ENCODE assay signal across 16 mouse cellular contexts in the genomic region with DNA sequence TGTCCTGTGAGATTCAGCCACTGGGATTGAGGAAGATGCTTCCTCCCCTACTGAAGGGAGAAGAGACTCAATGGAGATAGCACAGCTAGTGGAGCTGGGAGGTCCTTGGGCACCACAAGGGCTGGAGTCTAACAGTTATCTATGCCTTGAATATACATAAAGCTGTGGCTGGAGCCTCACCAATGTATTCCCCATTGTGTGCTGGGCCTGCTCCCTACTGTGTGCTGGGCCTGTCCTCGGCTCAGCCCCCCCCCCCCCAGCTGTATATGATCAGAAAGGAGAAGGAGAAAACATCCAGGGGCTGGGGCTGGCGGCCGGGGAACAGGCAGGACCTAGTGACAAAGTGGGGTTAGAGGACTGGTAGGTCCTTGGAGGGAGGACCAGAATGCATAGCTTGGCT. TPM values are rescaled to one million over a fixed set of nuclear protein-coding genes. Genes with fewer than 3 reads are reported as not detected.
DNase-seq lines count a peak whose midpoint lies in the region; ATAC-seq lines count a peak whose summit lies in the region.
"Had no signal": no experiment of that assay in that cellular context is flagged by ENCODE, and none has a peak within 500 bp of the region (broad histone marks: within the 10 kb centered on the region; RNA-seq: fewer than 3 reads in every experiment).

No protein-coding gene starts in this region.

- H3K27ac ChIP-seq in forebrain, embryonic 13.5 days: peak overlapping the region; percentile 54
- H3K27ac ChIP-seq in forebrain, embryonic 11.5 days (ENCODE audit: low read depth, low read length): no peak overlapping the region
- no peak overlapping the region for H3K27ac ChIP-seq in liver, embryonic 11.5 days (ENCODE audit: low read depth, low read length)
- H3K27ac ChIP-seq in hindbrain, embryonic 13.5 days: peak overlapping the region; percentile 98
- H3K27ac ChIP-seq in midbrain, embryonic 15.5 days: peak overlapping the region; percentile 39; the same call in 1 of the 2 replicates
- H3K27ac ChIP-seq: macrophage had no signal

- WGBS in forebrain, embryonic 13.5 days: 72% methylated on average over 3 of the region's 3 CpGs
- 61% methylated on average over 3 of the region's 3 CpGs for WGBS in forebrain, embryonic 11.5 days
- WGBS in liver, embryonic 11.5 days: 60% methylated on average over 3 of the region's 3 CpGs
- 44% methylated on average over 3 of the region's 3 CpGs for WGBS in hindbrain, embryonic 13.5 days
- 56% methylated on average over 3 of the region's 3 CpGs for WGBS in midbrain, embryonic 15.5 days

- no peak overlapping the region for H3K4me3 ChIP-seq in forebrain, embryonic 13.5 days
- no peak overlapping the region for H3K4me3 ChIP-seq in forebrain, embryonic 11.5 days (ENCODE audit: low read depth, low read length)
- no peak overlapping the region for H3K4me3 ChIP-seq in liver, embryonic 11.5 days (ENCODE audit: low read depth, low read length)
- no peak overlapping the region for H3K4me3 ChIP-seq in hindbrain, embryonic 13.5 days
- no peak overlapping the region for H3K4me3 ChIP-seq in midbrain, embryonic 15.5 days

- peaks cover 10% of the 10 kb centered on the region; the same call in 1 of the 2 replicates for H3K27me3 ChIP-seq in forebrain, embryonic 13.5 days
- H3K27me3 ChIP-seq in forebrain, embryonic 11.5 days (ENCODE audit: control insufficient read depth, insufficient read depth, low read length): no peaks in the 10 kb centered on the region
- peaks cover 28% of the 10 kb centered on the region for H3K27me3 ChIP-seq in liver, embryonic 11.5 days (replicated peaks; ENCODE audit: control insufficient read depth, insufficient read depth, low read length)
- H3K27me3 ChIP-seq in hindbrain, embryonic 13.5 days: 0 out of 2 replicates have a peak, but pooled peaks cover 5% of the 10 kb centered on the region
- no peaks in the 10 kb centered on the region for H3K27me3 ChIP-seq in midbrain, embryonic 15.5 days (replicated peaks)

- peaks cover 66% of the 10 kb centered on the region for H3K4me1 ChIP-seq in forebrain, embryonic 13.5 days
- peaks cover 16% of the 10 kb centered on the region for H3K4me1 ChIP-seq in forebrain, embryonic 11.5 days (replicated peaks; ENCODE audit: control insufficient read depth, insufficient read depth, low read length)
- peaks cover 32% of the 10 kb centered on the region for H3K4me1 ChIP-seq in liver, embryonic 11.5 days (replicated peaks; ENCODE audit: control insufficient read depth, insufficient read depth, low read length)
- H3K4me1 ChIP-seq in hindbrain, embryonic 13.5 days (replicated peaks): peaks cover 67% of the 10 kb centered on the region
- peaks cover 50% of the 10 kb centered on the region for H3K4me1 ChIP-seq in midbrain, embryonic 15.5 days

- no peaks in the 10 kb centered on the region for H3K36me3 ChIP-seq in forebrain, embryonic 13.5 days (ENCODE audit: poor library complexity, severe bottlenecking)
- no peaks in the 10 kb centered on the region for H3K36me3 ChIP-seq in forebrain, embryonic 11.5 days (ENCODE audit: control insufficient read depth, insufficient read depth, low read length)
- no peaks in the 10 kb centered on the region for H3K36me3 ChIP-seq in liver, embryonic 11.5 days (ENCODE audit: control insufficient read depth, insufficient read depth, low read length)
- no peaks in the 10 kb centered on the region for H3K36me3 ChIP-seq in hindbrain, embryonic 13.5 days
- no peaks in the 10 kb centered on the region for H3K36me3 ChIP-seq in midbrain, embryonic 15.5 days (replicated peaks)

- H3K9ac ChIP-seq in forebrain, embryonic 13.5 days: peak overlapping the region; percentile 22; the same call in 1 of the 2 replicates
- no peak overlapping the region for H3K9ac ChIP-seq in forebrain, embryonic 11.5 days (ENCODE audit: low read length)
- H3K9ac ChIP-seq in liver, embryonic 11.5 days (ENCODE audit: low read depth, low read length): no peak overlapping the region
- H3K9ac ChIP-seq in hindbrain, embryonic 13.5 days: 0 out of 2 replicates have a peak overlapping the region, but pooled peaks have one; percentile 0
- no peak overlapping the region for H3K9ac ChIP-seq in midbrain, embryonic 15.5 days

- no peaks in the 10 kb centered on the region for H3K9me3 ChIP-seq in forebrain, embryonic 13.5 days (replicated peaks)
- H3K9me3 ChIP-seq in forebrain, embryonic 11.5 days (ENCODE audit: control insufficient read depth, low read length): no peaks in the 10 kb centered on the region
- no peaks in the 10 kb centered on the region for H3K9me3 ChIP-seq in liver, embryonic 11.5 days (ENCODE audit: control insufficient read depth, low read length)
- no peaks in the 10 kb centered on the region for H3K9me3 ChIP-seq in hindbrain, embryonic 13.5 days
- H3K9me3 ChIP-seq in midbrain, embryonic 15.5 days: no peaks in the 10 kb centered on the region

- ATAC-seq in forebrain, embryonic 13.5 days: no peak
- no peak for ATAC-seq in forebrain, embryonic 11.5 days (replicated peaks; ENCODE audit: low FRiP score)
- no peak for ATAC-seq in liver, embryonic 11.5 days (replicated peaks; ENCODE audit: low FRiP score)
- ATAC-seq in hindbrain, embryonic 13.5 days (ENCODE audit: low FRiP score): no peak
- ATAC-seq in midbrain, embryonic 15.5 days (replicated peaks): no peak
- ATAC-seq: intestine, embryonic 16.5 days had no signal

- no peak overlapping the region for H3K4me2 ChIP-seq in forebrain, embryonic 13.5 days
- no peak overlapping the region for H3K4me2 ChIP-seq in forebrain, embryonic 11.5 days (ENCODE audit: low read depth, low read length, severe bottlenecking)
- H3K4me2 ChIP-seq in liver, embryonic 11.5 days: peak overlapping the region; percentile 55
- H3K4me2 ChIP-seq in hindbrain, embryonic 13.5 days: no peak overlapping the region
- no peak overlapping the region for H3K4me2 ChIP-seq in midbrain, embryonic 15.5 days

- no peak for DNase-seq in forebrain, embryonic 11.5 days (ENCODE audit: low spot score)
- DNase-seq in liver, embryonic 11.5 days (ENCODE audit: low spot score): no peak
- no peak for DNase-seq in liver
- DNase-seq in right cerebral cortex, postnatal 25 days: no peak
- DNase-seq in thymus, adult 18-20 months: no peak
- DNase-seq: adrenal gland, adult 8-10 months; cerebellum, adult 9-10 months; heart, adult 18-20 months; kidney, postnatal 25 days; lung, adult 18-20 months; thymus, postnatal 25 days had no signal

RNA-seq across cellular contexts. Expression of a gene that starts 36.2 kb away (rescaled TPM):
- 12.4 and 13.9 TPM in 2 replicates for polyA plus RNA-seq in forebrain, embryonic 13.5 days (2015; fragmentation: Nextera tagmentation; extraction: Ambion mirVana)
- 6.0 and 7.0 TPM in 2 replicates for polyA plus RNA-seq in forebrain, embryonic 11.5 days (2014; fragmentation: Nextera tagmentation; extraction: Ambion mirVana)
- polyA plus RNA-seq in liver, embryonic 11.5 days (2014; fragmentation: Nextera tagmentation; extraction: Ambion mirVana): 13.8 and 14.4 TPM in 2 replicates
- polyA plus RNA-seq in hindbrain, embryonic 13.5 days (2015; fragmentation: Nextera tagmentation; extraction: Ambion mirVana): 27.2 and 30.2 TPM in 2 replicates
- polyA plus RNA-seq in midbrain, embryonic 15.5 days (2015; fragmentation: Nextera tagmentation; extraction: Ambion mirVana): 20.2 and 21.4 TPM in 2 replicates

RNA-seq across cellular contexts. Expression of a gene that starts 40.2 kb away (rescaled TPM):
- polyA plus RNA-seq in forebrain, embryonic 13.5 days (2015; fragmentation: Nextera tagmentation; extraction: Ambion mirVana): 15.4 and 17.4 TPM in 2 replicates
- 15.6 and 16.3 TPM in 2 replicates for polyA plus RNA-seq in forebrain, embryonic 11.5 days (2014; fragmentation: Nextera tagmentation; extraction: Ambion mirVana)
- 16.6 and 18.8 TPM in 2 replicates for polyA plus RNA-seq in liver, embryonic 11.5 days (2014; fragmentation: Nextera tagmentation; extraction: Ambion mirVana)
- 16.2 and 17.4 TPM in 2 replicates for polyA plus RNA-seq in hindbrain, embryonic 13.5 days (2015; fragmentation: Nextera tagmentation; extraction: Ambion mirVana)
- 16.4 and 18.3 TPM in 2 replicates for polyA plus RNA-seq in midbrain, embryonic 15.5 days (2015; fragmentation: Nextera tagmentation; extraction: Ambion mirVana)

Comparison
In these comparisons a context has a peak if more than half of its experiments do, and no peak if none do; other contexts are left out.
1. H3K27ac ChIP-seq: peak in forebrain, embryonic 13.5 days (single experiment), hindbrain, embryonic 13.5 days (single experiment) and midbrain, embryonic 15.5 days (single experiment); none in forebrain, embryonic 11.5 days (single experiment) and liver, embryonic 11.5 days (single experiment).
2. H3K9ac ChIP-seq: peak in forebrain, embryonic 13.5 days (single experiment) and hindbrain, embryonic 13.5 days (single experiment); none in forebrain, embryonic 11.5 days (single experiment), liver, embryonic 11.5 days (single experiment) and midbrain, embryonic 15.5 days (single experiment).